Mouse (Mus musculus): ENCODE results near the gene Dnase1l2. TPM values are rescaled to one million over a fixed set of nuclear protein-coding genes. Genes with fewer than 3 reads are reported as not detected.
A peak's percentile ranks its signal among the peaks of the same experiment; 100 is the strongest.

The Dnase1l2 gene
- 11.3 and 18.2 TPM in 2 replicates for polyA plus RNA-seq (2012; rRNA removed)

GRCm38 (mm10) chr17:24442632-24443155, at the start of gene Dnase1l2:
Gene Dnase1l2, minus strand, starts transcription at chr17:24443105.
- peaks cover 43% of the 10 kb centered on the region for H3K36me3 ChIP-seq (ENCODE audit: control insufficient read depth, insufficient read depth, low read length)
- 86% methylated on average over 7 of the region's 7 CpGs for WGBS
- H3K4me1 ChIP-seq (replicated peaks; ENCODE audit: control insufficient read depth, insufficient read depth, low read length), result no peaks in the 10 kb centered on the region
- no peak within 1 kb of the TSS for H3K27ac ChIP-seq (ENCODE audit: control insufficient read depth, insufficient read depth, low read length)
- DNase-seq, result no peak
- H3K4me3 ChIP-seq (ENCODE audit: control insufficient read depth, insufficient read depth, low read length), result no peak within 1 kb of the TSS
- no peaks in the 10 kb centered on the region for H3K27me3 ChIP-seq (ENCODE audit: control insufficient read depth, insufficient read depth, low read length)
- TF ChIP-seq POLR2A (IDR thresholded peaks at IDR 0.05; ENCODE audit: control insufficient read depth, extremely low read depth, insufficient read depth, low read length, poor library complexity) (no peak), CTCF (IDR thresholded peaks at IDR 0.05; ENCODE audit: borderline replicate concordance, control insufficient read depth, extremely low read depth, insufficient read depth, low read length, poor library complexity) (no peak)

GRCm38 (mm10) chr17:24490399-24490798, 47.5 kb upstream of the Dnase1l2 start:
- 95% methylated on average over 4 of the region's 4 CpGs for WGBS
- DNase-seq, result no peak

GRCm38 (mm10) chr17:24489265-24490030, 46.5 kb upstream of the Dnase1l2 start:
- no peak overlapping the region for H3K4me3 ChIP-seq (ENCODE audit: control insufficient read depth, insufficient read depth, low read length)
- WGBS, result 56% methylated on average over 19 of the region's 19 CpGs
- no peak for DNase-seq

More at GRCm38 (mm10) chr17:24490399-24490798, 47.5 kb upstream of the Dnase1l2 start:
- Histone ChIP-seq H3K27me3 (ENCODE audit: control insufficient read depth, insufficient read depth, low read length) (peaks cover 18% of the 10 kb centered on the region), H3K36me3 (ENCODE audit: control insufficient read depth, insufficient read depth, low read length) (no peaks in the 10 kb centered on the region), H3K4me3 (ENCODE audit: control insufficient read depth, insufficient read depth, low read length) (no peak overlapping the region), H3K27ac (ENCODE audit: control insufficient read depth, insufficient read depth, low read length) (no peak overlapping the region), H3K4me1 (replicated peaks; ENCODE audit: control insufficient read depth, insufficient read depth, low read length) (peaks cover 9% of the 10 kb centered on the region; the same call in 1 of the 2 replicates)
- no peak for TF ChIP-seq POLR2A (IDR thresholded peaks at IDR 0.05; ENCODE audit: control insufficient read depth, extremely low read depth, insufficient read depth, low read length, poor library complexity)
- no peak for TF ChIP-seq CTCF (IDR thresholded peaks at IDR 0.05; ENCODE audit: borderline replicate concordance, control insufficient read depth, extremely low read depth, insufficient read depth, low read length, poor library complexity)

GRCm38 (mm10) chr17:24488662-24489264, 45.9 kb upstream of the Dnase1l2 start:
- H3K4me1 ChIP-seq (replicated peaks; ENCODE audit: control insufficient read depth, insufficient read depth, low read length), result peaks cover 9% of the 10 kb centered on the region; the same call in 1 of the 2 replicates
- no peak overlapping the region for H3K27ac ChIP-seq (ENCODE audit: control insufficient read depth, insufficient read depth, low read length)
- H3K27me3 ChIP-seq (ENCODE audit: control insufficient read depth, insufficient read depth, low read length), result peaks cover 18% of the 10 kb centered on the region
- TF ChIP-seq POLR2A (IDR thresholded peaks at IDR 0.05; ENCODE audit: control insufficient read depth, extremely low read depth, insufficient read depth, low read length, poor library complexity), result no peak
- TF ChIP-seq CTCF (IDR thresholded peaks at IDR 0.05; ENCODE audit: borderline replicate concordance, control insufficient read depth, extremely low read depth, insufficient read depth, low read length, poor library complexity), result no peak
- DNase-seq, result no peak
- 2% methylated on average over 66 of the region's 81 CpGs for WGBS
- H3K4me3 ChIP-seq (ENCODE audit: control insufficient read depth, insufficient read depth, low read length), result peak overlapping the region; percentile 38
- H3K36me3 ChIP-seq (ENCODE audit: control insufficient read depth, insufficient read depth, low read length), result no peaks in the 10 kb centered on the region

More at GRCm38 (mm10) chr17:24489265-24490030, 46.5 kb upstream of the Dnase1l2 start:
- Histone ChIP-seq H3K27me3 (ENCODE audit: control insufficient read depth, insufficient read depth, low read length) (peaks cover 18% of the 10 kb centered on the region), H3K4me1 (replicated peaks; ENCODE audit: control insufficient read depth, insufficient read depth, low read length) (peaks cover 9% of the 10 kb centered on the region; the same call in 1 of the 2 replicates), H3K36me3 (ENCODE audit: control insufficient read depth, insufficient read depth, low read length) (no peaks in the 10 kb centered on the region), H3K27ac (ENCODE audit: control insufficient read depth, insufficient read depth, low read length) (no peak overlapping the region)
- TF ChIP-seq CTCF (IDR thresholded peaks at IDR 0.05; ENCODE audit: borderline replicate concordance, control insufficient read depth, extremely low read depth, insufficient read depth, low read length, poor library complexity) (no peak), POLR2A (IDR thresholded peaks at IDR 0.05; ENCODE audit: control insufficient read depth, extremely low read depth, insufficient read depth, low read length, poor library complexity) (no peak)

GRCm38 (mm10) chr17:24488186-24488661, 45.3 kb upstream of the Dnase1l2 start, which contains the start of gene Caskin1:
Gene Caskin1, plus strand, starts transcription at chr17:24488601.
- 3% methylated on average over 45 of the region's 45 CpGs for WGBS
- H3K4me3 ChIP-seq (ENCODE audit: control insufficient read depth, insufficient read depth, low read length), result peak within 1 kb of the TSS; percentile 38
- H3K4me1 ChIP-seq (replicated peaks; ENCODE audit: control insufficient read depth, insufficient read depth, low read length), result peaks cover 9% of the 10 kb centered on the region; the same call in 1 of the 2 replicates
- H3K27me3 ChIP-seq (ENCODE audit: control insufficient read depth, insufficient read depth, low read length), result peaks cover 18% of the 10 kb centered on the region
- no peak within 1 kb of the TSS for H3K27ac ChIP-seq (ENCODE audit: control insufficient read depth, insufficient read depth, low read length)
- DNase-seq, result no peak
- H3K36me3 ChIP-seq (ENCODE audit: control insufficient read depth, insufficient read depth, low read length), result no peaks in the 10 kb centered on the region
- no peak for TF ChIP-seq POLR2A (IDR thresholded peaks at IDR 0.05; ENCODE audit: control insufficient read depth, extremely low read depth, insufficient read depth, low read length, poor library complexity)
- no peak for TF ChIP-seq CTCF (IDR thresholded peaks at IDR 0.05; ENCODE audit: borderline replicate concordance, control insufficient read depth, extremely low read depth, insufficient read depth, low read length, poor library complexity)
